Mouse (Mus musculus): ENCODE measurements around the gene Fzd9.

Fzd9 gene

GRCm38 (mm10) chr5:135251079-135251454 lies at the start of gene Fzd9:
TSS of gene Fzd9 (minus strand) at chr5:135251230.
- peak; percentile 73 for DNase-seq (ENCODE audit: low spot score in 2 of 2)

GRCm38 (mm10) chr5:135292001-135292400 lies 41.0 kb upstream of the Fzd9 start:
- no peak for DNase-seq (ENCODE audit: low spot score in 2 of 2)

- DNase-seq (ENCODE audit: low spot score in 2 of 2): no peak
Observed at GRCm38 (mm10) chr5:135291193-135291592, 40.2 kb upstream of the Fzd9 start.

DNA sequence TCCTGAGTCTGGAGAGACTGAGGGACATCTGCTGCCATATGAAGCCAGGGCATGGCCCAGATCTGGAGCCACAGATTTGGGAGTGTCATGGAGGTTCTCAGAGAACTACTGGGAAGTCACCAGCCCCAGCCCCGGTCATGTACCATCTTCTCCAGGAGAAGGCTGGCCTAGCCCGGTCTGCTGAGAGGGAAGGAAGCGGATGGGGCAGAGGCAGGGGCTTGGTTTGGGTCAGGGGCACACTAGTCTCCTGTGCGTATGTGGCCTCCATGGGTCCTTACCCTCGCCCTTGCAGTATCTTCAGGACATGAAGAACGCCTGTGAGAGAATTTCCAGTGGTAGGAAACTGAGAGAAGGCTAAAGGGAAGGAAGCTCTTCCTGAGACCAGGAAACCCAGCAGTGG lies 39.7 kb upstream of the Fzd9 start:
- no peak for DNase-seq (ENCODE audit: low spot score in 2 of 2)

- no peak for DNase-seq (ENCODE audit: low spot score in 2 of 2)
Observed at GRCm38 (mm10) chr5:135286926-135287325, 35.9 kb upstream of the Fzd9 start.

DNA sequence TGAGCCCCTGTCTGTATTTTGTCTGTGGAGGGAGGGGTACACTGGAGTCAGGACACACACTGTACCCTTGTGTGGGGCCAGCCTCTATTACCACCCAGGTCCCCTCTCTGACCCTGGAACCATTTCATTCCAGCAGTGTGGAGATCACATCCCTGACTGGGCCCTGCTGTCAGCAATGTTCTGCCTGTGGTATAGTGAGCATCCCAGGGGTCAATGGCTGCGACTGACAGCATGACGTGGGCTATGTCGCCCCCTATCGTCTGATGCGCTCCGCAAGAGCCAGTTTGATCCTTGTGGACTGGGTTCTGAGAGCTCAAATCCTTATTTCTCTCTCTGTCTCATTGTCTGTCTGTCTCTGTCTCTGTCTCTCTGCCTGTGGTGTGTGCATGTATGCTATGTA lies 35.2 kb upstream of the Fzd9 start:
- peak; percentile 59 to 67 for DNase-seq (ENCODE audit: low spot score in 2 of 2)

- DNase-seq (ENCODE audit: low spot score in 2 of 2): no peak
Observed at GRCm38 (mm10) chr5:135285211-135285610, 34.2 kb upstream of the Fzd9 start.

GRCm38 (mm10) chr5:135280226-135280625 lies 29.2 kb upstream of the Fzd9 start:
- no peak for DNase-seq (ENCODE audit: low spot score in 2 of 2)

DNA sequence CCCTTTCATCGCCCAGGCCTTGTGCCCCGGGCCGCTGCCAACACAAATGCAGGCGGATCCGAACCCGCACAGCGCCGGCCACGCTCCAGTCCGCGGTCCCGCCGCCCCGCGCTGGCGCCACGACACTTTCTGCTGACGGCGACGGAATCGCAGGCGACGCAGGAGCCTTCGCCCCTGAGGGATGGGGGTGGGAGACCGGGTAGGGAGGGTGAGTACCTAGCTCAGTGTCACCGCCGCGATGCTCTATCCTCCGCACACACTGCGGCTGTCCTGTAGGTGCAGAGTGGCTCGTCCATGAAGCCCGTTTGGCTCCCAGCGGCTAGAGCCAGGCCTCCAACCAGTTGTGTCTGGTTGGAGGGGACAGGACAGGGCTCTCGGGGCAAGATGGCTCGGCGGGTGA lies 25.6 kb upstream of the Fzd9 start:
- DNase-seq (ENCODE audit: low spot score in 2 of 2): no peak

DNA sequence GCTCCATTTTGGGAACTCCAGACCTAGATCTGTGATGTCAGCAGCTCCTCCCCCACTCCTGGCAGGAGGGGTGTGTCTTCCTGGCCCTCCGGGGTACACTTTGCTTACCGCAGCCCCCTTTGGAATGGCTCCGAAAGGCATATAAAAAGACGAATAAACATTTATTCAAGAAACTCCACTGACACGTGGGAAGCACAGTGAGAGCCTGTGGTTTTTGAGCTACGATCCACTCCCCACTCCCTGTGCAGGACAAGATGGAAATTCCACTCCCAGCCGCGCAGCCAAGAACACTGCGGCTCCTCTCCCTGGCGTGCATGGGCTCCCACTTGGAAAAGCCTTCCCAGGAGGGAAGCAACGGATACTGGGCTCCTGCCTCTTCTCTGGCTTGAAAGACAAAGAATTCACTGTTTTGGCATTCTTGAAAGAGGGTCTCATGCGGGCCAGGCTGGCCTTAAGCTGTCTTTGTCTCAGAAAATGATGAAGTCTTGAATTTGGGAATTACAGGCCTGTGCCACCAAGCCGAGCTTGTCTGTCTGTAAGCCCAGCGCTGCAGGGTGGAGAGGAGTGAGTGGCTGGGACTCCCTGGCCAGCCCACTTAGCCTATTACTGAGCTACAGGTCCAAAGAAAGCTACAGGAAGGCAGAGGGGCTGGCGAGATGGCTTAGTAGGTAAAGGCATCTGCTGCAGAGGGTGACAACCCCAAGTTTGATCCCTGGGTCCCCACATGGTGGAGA lies 23.8 kb upstream of the Fzd9 start:
- no peak for DNase-seq (ENCODE audit: low spot score in 2 of 2)

- DNase-seq (ENCODE audit: low spot score in 2 of 2): peak in 1 of 2 experiments; percentile 26
Observed at GRCm38 (mm10) chr5:135271563-135272165, 20.6 kb upstream of the Fzd9 start.

DNA sequence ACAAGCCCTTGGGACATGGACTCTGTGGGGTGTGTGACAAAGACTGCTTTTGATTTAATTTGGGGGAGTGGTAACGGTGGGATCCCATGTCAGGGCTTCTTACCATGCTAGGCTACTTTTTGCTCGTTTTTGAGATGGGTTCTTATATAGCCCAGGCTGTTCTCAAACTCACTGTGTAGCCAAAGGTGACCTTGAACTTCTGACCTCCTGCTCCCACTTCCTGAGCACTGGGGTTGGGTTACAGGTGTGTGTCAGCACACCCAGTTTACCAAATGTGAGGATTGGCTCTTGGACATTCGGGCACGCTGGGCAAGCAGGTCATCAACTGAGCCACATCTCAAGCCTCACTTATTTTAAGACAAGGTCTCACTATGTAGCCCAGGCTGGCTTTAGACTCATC lies 19.3 kb upstream of the Fzd9 start:
- DNase-seq (ENCODE audit: low spot score in 2 of 2): no peak

- no peak for DNase-seq (ENCODE audit: low spot score in 2 of 2)
Observed at GRCm38 (mm10) chr5:135269451-135269850, 18.4 kb upstream of the Fzd9 start.

- no peak for DNase-seq (ENCODE audit: low spot score in 2 of 2)
Observed at GRCm38 (mm10) chr5:135264548-135264947, 13.5 kb upstream of the Fzd9 start.

- DNase-seq (ENCODE audit: low spot score in 2 of 2): peak in 1 of 2 experiments; percentile 14
Observed at GRCm38 (mm10) chr5:135263866-135264503, 13.0 kb upstream of the Fzd9 start.

GRCm38 (mm10) chr5:135258280-135259150 lies 7.5 kb upstream of the Fzd9 start:
- no peak for DNase-seq (ENCODE audit: low spot score in 2 of 2)

GRCm38 (mm10) chr5:135257559-135257958 lies 6.5 kb upstream of the Fzd9 start:
- DNase-seq (ENCODE audit: low spot score in 2 of 2): no peak

DNA sequence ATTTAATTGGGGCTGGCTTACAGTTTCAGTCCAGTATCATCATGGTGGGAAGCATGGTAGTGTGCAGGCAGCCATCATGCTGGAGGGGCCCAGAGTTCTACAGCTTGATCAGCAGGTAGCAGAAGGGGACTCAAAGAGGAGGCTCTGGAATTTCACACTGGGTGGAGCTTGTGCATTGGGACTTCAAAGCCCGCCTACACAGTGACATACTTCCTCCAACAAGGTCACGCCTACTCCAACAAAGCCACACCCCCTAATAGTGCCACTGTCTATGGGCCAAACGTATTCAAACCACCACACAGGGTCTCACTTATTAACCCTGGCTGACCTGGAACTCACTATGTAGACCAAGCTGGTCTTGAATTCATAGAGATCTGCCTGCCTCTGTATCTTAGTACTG lies 5.1 kb upstream of the Fzd9 start:
- no peak for DNase-seq (ENCODE audit: low spot score in 2 of 2)

GRCm38 (mm10) chr5:135253741-135254401 lies 2.8 kb upstream of the Fzd9 start:
- DNase-seq (ENCODE audit: low spot score in 2 of 2): no peak

DNA sequence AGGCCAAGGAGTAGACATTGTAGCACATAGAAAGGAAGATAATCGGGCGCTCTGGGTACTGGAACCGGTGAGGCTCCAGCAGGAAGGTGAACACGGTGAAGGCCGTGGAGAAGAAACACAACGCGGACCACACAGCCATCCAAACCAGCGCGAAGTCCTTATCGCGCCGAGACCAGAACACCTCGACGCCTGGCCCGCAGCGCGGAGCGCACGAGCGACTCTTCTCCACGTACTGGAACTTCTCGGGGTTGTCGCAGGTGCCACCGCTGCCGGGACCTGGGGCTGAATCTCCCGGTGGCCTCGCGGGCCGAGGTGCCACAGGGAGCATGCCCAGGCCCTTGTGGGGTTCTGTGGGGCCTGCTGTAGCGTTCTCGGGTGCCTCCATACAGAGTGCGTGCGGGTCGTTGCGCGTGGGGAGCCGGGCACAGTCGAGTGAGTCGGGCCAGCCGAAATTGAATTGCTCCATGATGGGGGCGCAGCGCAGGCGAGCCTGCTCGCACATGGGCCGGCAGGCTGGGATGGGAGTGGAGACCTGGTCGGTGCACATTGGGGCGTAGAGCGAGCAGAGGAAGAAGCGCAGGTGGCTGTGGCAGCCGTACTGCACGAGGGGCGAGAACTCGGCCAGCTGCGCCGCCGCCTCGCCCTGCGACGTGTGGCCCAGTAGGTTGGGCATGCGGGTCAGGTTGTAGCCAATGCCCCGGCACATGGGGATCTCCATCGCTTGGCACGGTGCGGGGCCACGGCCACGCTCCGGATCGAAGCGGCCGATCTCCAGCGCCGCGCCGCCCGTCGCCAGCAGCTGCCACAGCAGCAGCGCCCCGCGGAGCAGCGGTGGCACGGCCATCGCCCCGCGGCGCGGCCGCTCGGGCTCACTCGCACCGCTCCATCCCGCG lies 598 bp downstream of the Fzd9 start:
- no peak for DNase-seq (ENCODE audit: low spot score in 2 of 2)

Data from frontal cortex, postnatal 25 days (tissue).